Mouse (Mus musculus) CH12.LX (cell line): ENCODE results near the gene Sohlh1. TPM values are rescaled to one million over a fixed set of nuclear protein-coding genes. Genes with fewer than 3 reads are reported as not detected.
A peak's percentile ranks its signal among the peaks of the same experiment; 100 is the strongest.

Source experiments
- DNase-seq: peaks from one replicate; pipeline ENCODE4 v3.0.0-alpha.2; 2013; ENCODE audit errors: extremely low read depth
- H3K27ac ChIP-seq: 2 replicates; pipeline ENCODE4 v1.5.1; 2012; ENCODE audit warnings: low read depth, mild to moderate bottlenecking, control low read depth, moderate library complexity; ENCODE audit not compliant: insufficient read depth
- H3K27me3 ChIP-seq: replicated peaks from 2 replicates; pipeline ENCODE3; 2012; ENCODE audit warnings: inconsistent platforms
- H3K36me3 ChIP-seq, 2 experiments: replicated peaks in 1 of 2; 2 replicates each; pipeline versions ENCODE3 to v1.6.1; 2012; ENCODE audit warnings: inconsistent platforms in 1 of 2, low read length in 1 of 2, mild to moderate bottlenecking in 1 of 2, mixed read lengths in 1 of 2, moderate library complexity in 1 of 2; ENCODE audit not compliant: control insufficient read depth in 1 of 2, insufficient read depth in 1 of 2
- H3K4me1 ChIP-seq, 2 experiments: 2 replicates each; pipeline ENCODE4 v1.6.1; 2012; ENCODE audit warnings: inconsistent platforms in 1 of 2, moderate library complexity in 1 of 2; ENCODE audit not compliant: insufficient read depth in 2 of 2, control insufficient read depth in 1 of 2
- H3K4me2 ChIP-seq: 2 replicates; pipeline ENCODE4 v1.6.1; 2012; ENCODE audit warnings: low read depth, mild to moderate bottlenecking, control low read depth; ENCODE audit not compliant: poor library complexity, insufficient read depth, severe bottlenecking
- H3K4me3 ChIP-seq, 3 experiments: fragments of 150-350 bp in 1 of 3; sonication (generic) in 1 of 3; replicated peaks in 1 of 3; 2 replicates each; pipeline versions ENCODE3 to v1.5.1; 2011 to 2012; ENCODE audit warnings: low read depth in 2 of 3, low read length in 2 of 3, mild to moderate bottlenecking in 2 of 3, moderate library complexity in 2 of 3, control low read depth in 1 of 3, improper control_type of control experiment in 1 of 3, inconsistent platforms in 1 of 3, mixed read lengths in 1 of 3; ENCODE audit not compliant: poor library complexity in 1 of 3
- H3K79me2 ChIP-seq: replicated peaks from 2 replicates; pipeline ENCODE4 v1.6.1; 2012; ENCODE audit warnings: mild to moderate bottlenecking, moderate library complexity; ENCODE audit not compliant: control insufficient read depth, poor library complexity, insufficient read depth, severe bottlenecking; ENCODE audit errors: extremely low read depth
- H3K9ac ChIP-seq: 2 replicates; pipeline ENCODE4 v1.6.1; 2012; ENCODE audit warnings: low read depth, mild to moderate bottlenecking, control low read depth, moderate library complexity; ENCODE audit not compliant: insufficient read depth
- H3K9me3 ChIP-seq: replicated peaks from 2 replicates; pipeline ENCODE3; 2012; ENCODE audit warnings: low read length, inconsistent platforms, mixed read lengths
- BHLHE40 ChIP-seq: IDR thresholded peaks from 2 replicates; pipeline ENCODE4 v1.6.1; 2011; ENCODE audit warnings: mild to moderate bottlenecking, low read depth, low read length, improper control_type of control experiment
- CHD2 ChIP-seq: IDR thresholded peaks from 2 replicates; pipeline ENCODE4 v1.6.1; 2011; ENCODE audit warnings: low read length, improper control_type of control experiment
- CTCF ChIP-seq, 2 experiments: IDR thresholded peaks in 1 of 2; conservative IDR thresholded peaks in 1 of 2; 2 replicates each; pipeline ENCODE4 v1.5.1; 2011 to 2012; ENCODE audit warnings: low read depth in 2 of 2, low read length in 2 of 2, improper control_type of control experiment in 1 of 2, inconsistent platforms in 1 of 2, mild to moderate bottlenecking in 1 of 2, moderate library complexity in 1 of 2
- E2F4 ChIP-seq: IDR thresholded peaks from 2 replicates; pipeline ENCODE4 v1.6.1; 2011; ENCODE audit warnings: low read depth, low read length, improper control_type of control experiment; ENCODE audit not compliant: insufficient replicate concordance
- EP300 ChIP-seq: IDR thresholded peaks from 2 replicates; pipeline ENCODE4 v1.6.1; 2011; ENCODE audit warnings: low read length, improper control_type of control experiment
- ETS1 ChIP-seq: conservative IDR thresholded peaks from 2 replicates; pipeline ENCODE4 v1.6.1; 2012; ENCODE audit warnings: low read depth, mild to moderate bottlenecking, inconsistent platforms, low read length, improper control_type of control experiment, moderate library complexity
- JUND ChIP-seq: conservative IDR thresholded peaks from 2 replicates; pipeline ENCODE4 v1.6.1; 2011; ENCODE audit warnings: low read depth, low read length, improper control_type of control experiment
- MYC ChIP-seq: IDR thresholded peaks from 2 replicates; pipeline ENCODE4 v1.6.1; 2011; ENCODE audit warnings: low read depth, mild to moderate bottlenecking, improper control_type of control experiment, low read length
- NELFE ChIP-seq: IDR thresholded peaks from 2 replicates; pipeline ENCODE4 v1.6.1; 2011; ENCODE audit warnings: low read depth, low read length, improper control_type of control experiment
- POLR2A ChIP-seq: IDR thresholded peaks from 2 replicates; pipeline ENCODE4 v1.6.1; 2011; ENCODE audit warnings: low read depth, mild to moderate bottlenecking, improper control_type of control experiment, low read length
- POLR2AphosphoS2 ChIP-seq: IDR thresholded peaks from 2 replicates; pipeline ENCODE4 v1.6.1; 2011; ENCODE audit warnings: low read depth, low read length, improper control_type of control experiment
- RCOR1 ChIP-seq: conservative IDR thresholded peaks from 2 replicates; pipeline ENCODE4 v1.6.1; 2012; ENCODE audit warnings: low read depth, mild to moderate bottlenecking, inconsistent platforms, low read length, improper control_type of control experiment
- SMC3 ChIP-seq: IDR thresholded peaks from 2 replicates; pipeline ENCODE4 v1.6.1; 2011; ENCODE audit warnings: low read depth, low read length, improper control_type of control experiment
- UBTF ChIP-seq: IDR thresholded peaks from 2 replicates; pipeline ENCODE4 v1.6.1; 2012; ENCODE audit warnings: low read depth, mild to moderate bottlenecking, inconsistent platforms, low read length, improper control_type of control experiment, moderate library complexity
- ZC3H11A ChIP-seq: IDR thresholded peaks from 2 replicates; pipeline ENCODE4 v1.6.1; 2012; ENCODE audit warnings: low read depth, mild to moderate bottlenecking, inconsistent platforms, low read length, improper control_type of control experiment
- dilution Hi-C: fragments of 300-500 bp; cut with MboI; formaldehyde crosslinking; loops from 2 replicates; pipeline ENCODE4 v1.14.3; 2020; ENCODE audit warnings: low sequenced_read_pairs; ENCODE audit not compliant: extremely low pct_unique_long_range_greater_than_20kb, extremely low pct_ligation_motif_present
- in situ Hi-C: fragments of 300-500 bp; cut with MboI; formaldehyde crosslinking; loops from 3 replicates; pipeline ENCODE4 v1.14.3; 2019; ENCODE audit warnings: low sequenced_read_pairs, low pct_ligation_motif_present, low pct_unique_long_range_greater_than_20kb, mixed read lengths
- polyA plus RNA-seq: library from polyadenylated mRNA; unstranded; fragments of >175 nt; gene quantifications from 2 replicates; pipeline ENCODE4 v1.2.1, GENCODE M21; 2012; ENCODE audit warnings: low read depth; ENCODE audit not compliant: insufficient read length
- total RNA-seq, 2 experiments: library from RNA; depleted of rRNA; stranded (reverse); fragments of 300-350 nt in 1 of 2; fragments of >200 nt in 1 of 2; gene quantifications; 2 replicates each; pipeline ENCODE4 v1.2.3; 2012 to 2014

Sohlh1 gene
- total and polyA plus RNA-seq, 3 experiments = not detected

- no peaks in the 10 kb centered on the region for H3K4me1 ChIP-seq
- dilution Hi-C loops = no loop called here
- peak in 1 of 2 experiments; percentile 36; a peak in 1 of 4 replicates for TF ChIP-seq CTCF (conservative IDR thresholded peaks at IDR 0.05 in 1 of 2, IDR thresholded peaks at IDR 0.05 in 1 of 2; ENCODE audit: low read depth in 2 of 2, low read length in 2 of 2)
- TF ChIP-seq EP300 = no peak
- TF ChIP-seq, all 38 proteins: peak for 1
- no peak overlapping the region for H3K4me2 ChIP-seq
- H3K9me3 ChIP-seq = no peaks in the 10 kb centered on the region
- no peaks in the 10 kb centered on the region for H3K36me3 ChIP-seq
- H3K27me3 ChIP-seq = peaks cover 98% of the 10 kb centered on the region
- in situ Hi-C loops = no loop called here
- no peak overlapping the region for H3K27ac ChIP-seq
- DNase-seq = no peak
- no peak overlapping the region for H3K4me3 ChIP-seq
- no peaks in the 10 kb centered on the region for H3K79me2 ChIP-seq
- no peak overlapping the region for H3K9ac ChIP-seq
Observed at GRCm38 (mm10) chr2:25888144-25888543, 41.1 kb upstream of the Sohlh1 start.

GRCm38 (mm10) chr2:25887226-25887625 is 40.2 kb upstream of the Sohlh1 start:
- no peak overlapping the region for H3K4me3 ChIP-seq
- peaks cover 96% of the 10 kb centered on the region for H3K27me3 ChIP-seq
- in situ Hi-C loops = no loop called here
- H3K4me2 ChIP-seq = no peak overlapping the region
- no peak overlapping the region for H3K27ac ChIP-seq
- DNase-seq = no peak
- TF ChIP-seq UBTF (no peak), CTCF (conservative IDR thresholded peaks at IDR 0.05 in 1 of 2, IDR thresholded peaks at IDR 0.05 in 1 of 2; ENCODE audit: low read depth in 2 of 2, low read length in 2 of 2) (no peak), ZC3H11A (no peak), SMC3 (no peak)
- H3K9me3 ChIP-seq = no peaks in the 10 kb centered on the region
- no peaks in the 10 kb centered on the region for H3K36me3 ChIP-seq
- dilution Hi-C loops = no loop called here
- H3K79me2 ChIP-seq = no peaks in the 10 kb centered on the region
- no peaks in the 10 kb centered on the region for H3K4me1 ChIP-seq
- no peak overlapping the region for H3K9ac ChIP-seq

- H3K9me3 ChIP-seq = no peaks in the 10 kb centered on the region
- TF ChIP-seq E2F4 (no peak), BHLHE40 (no peak), RCOR1 (no peak), NELFE (no peak), ZC3H11A (no peak), CHD2 (no peak), JUND (no peak), POLR2AphosphoS2 (no peak), MYC (no peak), ETS1 (no peak), POLR2A (no peak)
- no peak for DNase-seq
- no peaks in the 10 kb centered on the region for H3K4me1 ChIP-seq
- in situ Hi-C loops (no loop called here), dilution Hi-C loops (no loop called here)
- H3K79me2 ChIP-seq = no peaks in the 10 kb centered on the region
- H3K36me3 ChIP-seq = no peaks in the 10 kb centered on the region
- H3K27me3 ChIP-seq = peaks cover 94% of the 10 kb centered on the region
- no peak overlapping the region for H3K27ac ChIP-seq
- no peak overlapping the region for H3K9ac ChIP-seq
- H3K4me2 ChIP-seq = no peak overlapping the region
- no peak overlapping the region for H3K4me3 ChIP-seq
Observed at GRCm38 (mm10) chr2:25884756-25885155, 37.7 kb upstream of the Sohlh1 start.
